Mouse (Mus musculus) midbrain, embryonic 11.5 days (tissue): ENCODE results near the gene Greb1. TPM values are rescaled to one million over a fixed set of nuclear protein-coding genes. Genes with fewer than 3 reads are reported as not detected.

ENCODE experiments used
- ATAC-seq: fragments of 200-750 bp; cut with Nextera tagmentation; 2 replicates; pipeline ENCODE4 v1.8.0; 2017; ENCODE audit warnings: moderate TSS enrichment, moderate library complexity; ENCODE audit not compliant: low FRiP score
- DNase-seq: peaks from one replicate; pipeline ENCODE4 v3.0.0; 2015; ENCODE audit warnings: low spot score; ENCODE audit errors: missing footprints
- H3K27ac ChIP-seq: fragments of 300-500 bp; sonication (generic); 2 replicates; pipeline ENCODE4 v1.5.1; 2014; ENCODE audit warnings: low read depth, low read length
- H3K27me3 ChIP-seq: fragments of 300-500 bp; sonication (generic); 2 replicates; pipeline ENCODE4 v1.6.1; 2014; ENCODE audit warnings: mild to moderate bottlenecking, low read length, moderate library complexity, mixed read lengths; ENCODE audit not compliant: control insufficient read depth, insufficient read depth
- H3K36me3 ChIP-seq: fragments of 300-500 bp; sonication (generic); 2 replicates; pipeline ENCODE4 v1.6.1; 2014; ENCODE audit warnings: mild to moderate bottlenecking, low read length, moderate library complexity, mixed read lengths; ENCODE audit not compliant: control insufficient read depth, insufficient read depth
- H3K4me1 ChIP-seq: fragments of 300-500 bp; sonication (generic); 2 replicates; pipeline ENCODE4 v1.6.1; 2014; ENCODE audit warnings: low read length; ENCODE audit not compliant: control insufficient read depth, insufficient read depth
- H3K4me2 ChIP-seq: fragments of 300-500 bp; sonication (generic); 2 replicates; pipeline ENCODE4 v1.6.1; 2014; ENCODE audit warnings: mild to moderate bottlenecking, moderate library complexity
- H3K4me3 ChIP-seq: fragments of 300-500 bp; sonication (generic); 2 replicates; pipeline ENCODE4 v1.5.1; 2014; ENCODE audit warnings: low read depth, low read length
- H3K9ac ChIP-seq: fragments of 300-500 bp; sonication (generic); 2 replicates; pipeline ENCODE4 v1.6.1; 2014; ENCODE audit warnings: low read length
- H3K9me3 ChIP-seq: fragments of 300-500 bp; sonication (generic); 2 replicates; pipeline ENCODE4 v1.6.1; 2016; ENCODE audit warnings: low read length; ENCODE audit not compliant: control insufficient read depth
- WGBS: fragments of 180-500 bp; shearing (Covaris S2); extraction: QIAGEN DNeasy Blood & Tissue Kit; methylation state at CpG from one replicate; pipeline ENCODE4 v1.1.7; 2014; 5-methylcytosine and 5-hydroxymethylcytosine counted together
- polyA plus RNA-seq: library from polyadenylated mRNA; unstranded; fragments of >200 nt; fragmentation: Nextera tagmentation; extraction: Ambion mirVana; gene quantifications from 2 replicates; pipeline ENCODE4 v1.2.1, GENCODE M21; 2014

Greb1 gene
- polyA plus RNA-seq, 1 experiment from 2014 or later: 15.4 TPM

- Histone ChIP-seq H3K9me3 (no peaks in the 10 kb centered on the region), H3K4me1 (peaks cover 26% of the 10 kb centered on the region), H3K27me3 (no peaks in the 10 kb centered on the region), H3K27ac (no peak overlapping the region; the same call in 1 of the 2 replicates), H3K4me2 (peak overlapping the region; percentile 85), H3K4me3 (peak overlapping the region; percentile 71), H3K36me3 (no peaks in the 10 kb centered on the region), H3K9ac (peak overlapping the region; percentile 92)
- ATAC-seq (no peak), DNase-seq (no peak)
- 22% methylated on average over 3 of the region's 3 CpGs for WGBS
Measured at GRCm38 (mm10) chr12:16798894-16799293, 1.8 kb downstream of the Greb1 start.

- no peaks in the 10 kb centered on the region for H3K9me3 ChIP-seq
- no peak overlapping the region for H3K27ac ChIP-seq
- ATAC-seq (no peak), DNase-seq (no peak)
- no peak overlapping the region for H3K4me3 ChIP-seq
- no peaks in the 10 kb centered on the region for H3K36me3 ChIP-seq
- H3K27me3 ChIP-seq: no peaks in the 10 kb centered on the region
- no peak overlapping the region for H3K4me2 ChIP-seq
- H3K9ac ChIP-seq: no peak overlapping the region
- peaks cover 4% of the 10 kb centered on the region for H3K4me1 ChIP-seq
- WGBS: 82% methylated on average over 3 of the region's 3 CpGs
Measured at GRCm38 (mm10) chr12:16795781-16796180, 4.9 kb downstream of the Greb1 start.

- ATAC-seq (no peak), DNase-seq (no peak)
- Histone ChIP-seq H3K4me1 (peaks cover 17% of the 10 kb centered on the region), H3K4me3 (no peak overlapping the region), H3K4me2 (no peak overlapping the region), H3K36me3 (no peaks in the 10 kb centered on the region), H3K27ac (no peak overlapping the region), H3K9me3 (no peaks in the 10 kb centered on the region), H3K9ac (no peak overlapping the region), H3K27me3 (no peaks in the 10 kb centered on the region)
- 77% methylated on average over 4 of the region's 4 CpGs for WGBS
Measured at GRCm38 (mm10) chr12:16793371-16793770, 7.3 kb downstream of the Greb1 start.

- Histone ChIP-seq H3K9me3 (no peaks in the 10 kb centered on the region), H3K9ac (peak overlapping the region; percentile 41), H3K36me3 (no peaks in the 10 kb centered on the region), H3K27me3 (no peaks in the 10 kb centered on the region), H3K4me1 (peaks cover 26% of the 10 kb centered on the region), H3K4me3 (no peak overlapping the region), H3K4me2 (peak overlapping the region; percentile 13; the same call in 1 of the 2 replicates), H3K27ac (peak overlapping the region; percentile 86)
- peak; percentile 70 for ATAC-seq
- peak; percentile 90 for DNase-seq
- 25% methylated on average over 4 of the region's 4 CpGs for WGBS
Measured at GRCm38 (mm10) chr12:16790456-16790855, 10.2 kb downstream of the Greb1 start.

GRCm38 (mm10) chr12:16789756-16790155, 10.9 kb downstream of the Greb1 start:
- Histone ChIP-seq H3K36me3 (no peaks in the 10 kb centered on the region), H3K27ac (peak overlapping the region; percentile 78), H3K27me3 (no peaks in the 10 kb centered on the region), H3K9ac (no peak overlapping the region), H3K4me2 (peak overlapping the region; percentile 24), H3K9me3 (no peaks in the 10 kb centered on the region), H3K4me3 (no peak overlapping the region), H3K4me1 (peaks cover 26% of the 10 kb centered on the region)
- peak; percentile 89 for ATAC-seq
- WGBS: 1% methylated on average over 4 of the region's 4 CpGs
- DNase-seq: peak; percentile 94

GRCm38 (mm10) chr12:16789199-16789598, 11.5 kb downstream of the Greb1 start:
- DNase-seq: peak; percentile 91
- no peak overlapping the region for H3K4me3 ChIP-seq
- 10% methylated on average over 1 of the region's 1 CpGs for WGBS
- no peaks in the 10 kb centered on the region for H3K27me3 ChIP-seq
- H3K36me3 ChIP-seq: 0 out of 2 replicates have a peak, but pooled peaks cover 2% of the 10 kb centered on the region
- no peak overlapping the region for H3K9ac ChIP-seq
- H3K4me1 ChIP-seq: peaks cover 26% of the 10 kb centered on the region
- H3K9me3 ChIP-seq: no peaks in the 10 kb centered on the region
- H3K27ac ChIP-seq: peak overlapping the region; percentile 78; the same call in 1 of the 2 replicates
- no peak overlapping the region for H3K4me2 ChIP-seq
- peak; percentile 31; the same call in 1 of the 2 replicates for ATAC-seq

- no peaks in the 10 kb centered on the region for H3K27me3 ChIP-seq
- no peak for ATAC-seq
Measured at GRCm38 (mm10) chr12:16788600-16788999, 12.1 kb downstream of the Greb1 start.

GRCm38 (mm10) chr12:16781034-16781746, 19.5 kb downstream of the Greb1 start:
- 89% methylated on average over 14 of the region's 14 CpGs for WGBS
- ATAC-seq: no peak
- no peak overlapping the region for H3K4me3 ChIP-seq

More at GRCm38 (mm10) chr12:16788600-16788999, 12.1 kb downstream of the Greb1 start:
- no peak for DNase-seq
- H3K4me2 ChIP-seq: no peak overlapping the region
- peak overlapping the region; percentile 27; the same call in 1 of the 2 replicates for H3K9ac ChIP-seq
- no peaks in the 10 kb centered on the region for H3K9me3 ChIP-seq
- WGBS: 31% methylated on average over 2 of the region's 2 CpGs
- peaks cover 4% of the 10 kb centered on the region; the same call in 1 of the 2 replicates for H3K36me3 ChIP-seq
- H3K4me3 ChIP-seq: no peak overlapping the region
- H3K4me1 ChIP-seq: peaks cover 26% of the 10 kb centered on the region
- H3K27ac ChIP-seq: peak overlapping the region; percentile 30

GRCm38 (mm10) chr12:16780320-16780719, 20.4 kb downstream of the Greb1 start:
- Histone ChIP-seq H3K36me3 (peaks cover 7% of the 10 kb centered on the region; the same call in 1 of the 2 replicates), H3K27ac (no peak overlapping the region), H3K4me3 (no peak overlapping the region), H3K9me3 (no peaks in the 10 kb centered on the region; the same call in 1 of the 2 replicates), H3K9ac (no peak overlapping the region), H3K4me1 (no peaks in the 10 kb centered on the region), H3K27me3 (no peaks in the 10 kb centered on the region), H3K4me2 (no peak overlapping the region)
- DNase-seq (no peak), ATAC-seq (no peak)
- 79% methylated on average over 3 of the region's 3 CpGs for WGBS

More at GRCm38 (mm10) chr12:16781034-16781746, 19.5 kb downstream of the Greb1 start:
- Histone ChIP-seq H3K9me3 (no peaks in the 10 kb centered on the region; the same call in 1 of the 2 replicates), H3K9ac (no peak overlapping the region), H3K27ac (no peak overlapping the region), H3K36me3 (peaks cover 7% of the 10 kb centered on the region; the same call in 1 of the 2 replicates), H3K27me3 (no peaks in the 10 kb centered on the region), H3K4me2 (no peak overlapping the region), H3K4me1 (no peaks in the 10 kb centered on the region)
- no peak for DNase-seq
